Mouse (Mus musculus): ENCODE data around the gene Ttc8. TPM values are rescaled to one million over a fixed set of nuclear protein-coding genes. Genes with fewer than 3 reads are reported as not detected.

Ttc8 gene
- polyA plus RNA-seq, 1 experiment from 2014 or later = 31.0 TPM

- no peaks in the 10 kb centered on the region for H3K36me3 ChIP-seq (ENCODE audit: insufficient read depth, low read length)
- H3K9ac ChIP-seq (ENCODE audit: low read depth, low read length) = no peak overlapping the region
- peaks cover 8% of the 10 kb centered on the region for H3K27me3 ChIP-seq (ENCODE audit: insufficient read depth, low read length)
- no peak overlapping the region for H3K4me3 ChIP-seq (replicated peaks; ENCODE audit: low read depth, low read length)
- DNase-seq (ENCODE audit: low spot score) (no peak), ATAC-seq (replicated peaks; ENCODE audit: low FRiP score, low read depth) (no peak)
- H3K4me2 ChIP-seq (ENCODE audit: low read length) = no peak overlapping the region
- H3K9me3 ChIP-seq (replicated peaks; ENCODE audit: low read length) = no peaks in the 10 kb centered on the region
- no peak for TF ChIP-seq CTCF (IDR thresholded peaks at IDR 0.05; ENCODE audit: low read depth)
- 0 out of 2 replicates have a peak, but pooled peaks cover 2% of the 10 kb centered on the region for H3K4me1 ChIP-seq (replicated peaks; ENCODE audit: insufficient read depth, low read length)
- no peak overlapping the region for H3K27ac ChIP-seq
- 68% methylated on average over 1 of the region's 1 CpGs for WGBS
Measured at GRCm38 (mm10) chr12:98896761-98897160, 23.6 kb upstream of the Ttc8 start.

- ATAC-seq (replicated peaks; ENCODE audit: low FRiP score, low read depth) (no peak), DNase-seq (ENCODE audit: low spot score) (no peak)
- no peaks in the 10 kb centered on the region for H3K36me3 ChIP-seq (ENCODE audit: insufficient read depth, low read length)
- H3K9ac ChIP-seq (ENCODE audit: low read depth, low read length) = no peak overlapping the region
- H3K9me3 ChIP-seq (replicated peaks; ENCODE audit: low read length) = no peaks in the 10 kb centered on the region
- 0 out of 2 replicates have a peak overlapping the region, but pooled peaks have one; percentile 79 for H3K4me3 ChIP-seq (replicated peaks; ENCODE audit: low read depth, low read length)
- H3K27ac ChIP-seq = no peak overlapping the region
- WGBS = 77% methylated on average over 6 of the region's 6 CpGs
- H3K4me2 ChIP-seq (ENCODE audit: low read length) = no peak overlapping the region
- TF ChIP-seq CTCF (IDR thresholded peaks at IDR 0.05; ENCODE audit: low read depth) = no peak
- H3K4me1 ChIP-seq (replicated peaks; ENCODE audit: insufficient read depth, low read length) = 0 out of 2 replicates have a peak, but pooled peaks cover 2% of the 10 kb centered on the region
- H3K27me3 ChIP-seq (ENCODE audit: insufficient read depth, low read length) = peaks cover 8% of the 10 kb centered on the region
Measured at GRCm38 (mm10) chr12:98899676-98900075, 20.7 kb upstream of the Ttc8 start.

- 2% methylated on average over 31 of the region's 31 CpGs for WGBS
- ATAC-seq (replicated peaks; ENCODE audit: low FRiP score, low read depth) = 0 out of 2 replicates have a peak, but pooled peaks have one; percentile 3
- 0 out of 2 replicates have a peak, but pooled peaks cover 2% of the 10 kb centered on the region for H3K4me1 ChIP-seq (replicated peaks; ENCODE audit: insufficient read depth, low read length)
Measured at GRCm38 (mm10) chr12:98900341-98900880, 20.0 kb upstream of the Ttc8 start.

GRCm38 (mm10) chr12:98900881-98901801 is 19.2 kb upstream of the Ttc8 start, which contains the start of gene Eml5:
Gene Eml5 (minus strand): TSS chr12:98901484.
- peak; percentile 76 for DNase-seq (ENCODE audit: low spot score)
- H3K4me2 ChIP-seq (ENCODE audit: low read length) = peak within 1 kb of the TSS; percentile 93
- TF ChIP-seq CTCF (IDR thresholded peaks at IDR 0.05; ENCODE audit: low read depth) = 0 out of 2 replicates have a peak, but pooled peaks have one; percentile 14
- 1% methylated on average over 84 of the region's 101 CpGs for WGBS
- no peaks in the 10 kb centered on the region for H3K9me3 ChIP-seq (replicated peaks; ENCODE audit: low read length)
- peak within 1 kb of the TSS; percentile 64 for H3K9ac ChIP-seq (ENCODE audit: low read depth, low read length)
- ATAC-seq (replicated peaks; ENCODE audit: low FRiP score, low read depth) = peak; percentile 96
- H3K27ac ChIP-seq = no peak within 1 kb of the TSS
- H3K4me3 ChIP-seq (replicated peaks; ENCODE audit: low read depth, low read length) = peak within 1 kb of the TSS; percentile 79
- H3K36me3 ChIP-seq (ENCODE audit: insufficient read depth, low read length) = no peaks in the 10 kb centered on the region
- peaks cover 8% of the 10 kb centered on the region for H3K27me3 ChIP-seq (ENCODE audit: insufficient read depth, low read length)
- 0 out of 2 replicates have a peak, but pooled peaks cover 2% of the 10 kb centered on the region for H3K4me1 ChIP-seq (replicated peaks; ENCODE audit: insufficient read depth, low read length)

More at GRCm38 (mm10) chr12:98900341-98900880, 20.0 kb upstream of the Ttc8 start:
- no peak for TF ChIP-seq CTCF (IDR thresholded peaks at IDR 0.05; ENCODE audit: low read depth)
- peak; percentile 14 for DNase-seq (ENCODE audit: low spot score)
- Histone ChIP-seq H3K36me3 (ENCODE audit: insufficient read depth, low read length) (no peaks in the 10 kb centered on the region), H3K27ac (no peak overlapping the region), H3K9ac (ENCODE audit: low read depth, low read length) (peak overlapping the region; percentile 64; the same call in 1 of the 2 replicates), H3K9me3 (replicated peaks; ENCODE audit: low read length) (no peaks in the 10 kb centered on the region), H3K4me3 (replicated peaks; ENCODE audit: low read depth, low read length) (peak overlapping the region; percentile 79), H3K4me2 (ENCODE audit: low read length) (peak overlapping the region; percentile 93), H3K27me3 (ENCODE audit: insufficient read depth, low read length) (peaks cover 8% of the 10 kb centered on the region)

GRCm38 (mm10) chr12:98905466-98905865 is 14.9 kb upstream of the Ttc8 start:
- no peak for TF ChIP-seq CTCF (IDR thresholded peaks at IDR 0.05; ENCODE audit: low read depth)
- Histone ChIP-seq H3K4me3 (replicated peaks; ENCODE audit: low read depth, low read length) (no peak overlapping the region), H3K36me3 (ENCODE audit: insufficient read depth, low read length) (no peaks in the 10 kb centered on the region), H3K4me2 (ENCODE audit: low read length) (no peak overlapping the region), H3K4me1 (replicated peaks; ENCODE audit: insufficient read depth, low read length) (0 out of 2 replicates have a peak, but pooled peaks cover 2% of the 10 kb centered on the region), H3K9ac (ENCODE audit: low read depth, low read length) (no peak overlapping the region), H3K27ac (no peak overlapping the region), H3K9me3 (replicated peaks; ENCODE audit: low read length) (no peaks in the 10 kb centered on the region), H3K27me3 (ENCODE audit: insufficient read depth, low read length) (no peaks in the 10 kb centered on the region; the same call in 1 of the 2 replicates)
- 74% methylated on average over 5 of the region's 5 CpGs for WGBS
- DNase-seq (ENCODE audit: low spot score) = no peak
- ATAC-seq (replicated peaks; ENCODE audit: low FRiP score, low read depth) = no peak

- no peak overlapping the region for H3K27ac ChIP-seq
- H3K4me1 ChIP-seq (replicated peaks; ENCODE audit: insufficient read depth, low read length) = no peaks in the 10 kb centered on the region
- H3K4me2 ChIP-seq (ENCODE audit: low read length) = no peak overlapping the region
- H3K4me3 ChIP-seq (replicated peaks; ENCODE audit: low read depth, low read length) = no peak overlapping the region
- no peak overlapping the region for H3K9ac ChIP-seq (ENCODE audit: low read depth, low read length)
- no peaks in the 10 kb centered on the region for H3K9me3 ChIP-seq (replicated peaks; ENCODE audit: low read length)
- ATAC-seq (replicated peaks; ENCODE audit: low FRiP score, low read depth) = no peak
- DNase-seq (ENCODE audit: low spot score) = no peak
- TF ChIP-seq CTCF (IDR thresholded peaks at IDR 0.05; ENCODE audit: low read depth) = no peak
- no peaks in the 10 kb centered on the region for H3K27me3 ChIP-seq (ENCODE audit: insufficient read depth, low read length)
- WGBS = 73% methylated on average over 9 of the region's 9 CpGs
- H3K36me3 ChIP-seq (ENCODE audit: insufficient read depth, low read length) = no peaks in the 10 kb centered on the region
Measured at GRCm38 (mm10) chr12:98910096-98910495, 10.3 kb upstream of the Ttc8 start.

Measured in kidney, postnatal 0 days (tissue).